Mouse (Mus musculus) C2C12 (cell line): ENCODE data around the gene Zfyve21.

Experiments
- CTCF ChIP-seq: IDR thresholded peaks from one replicate; pipeline ENCODE4 v1.5.1; 2011; ENCODE audit not compliant: control insufficient read depth, insufficient read depth, insufficient read length
- FOSL1 ChIP-seq: IDR thresholded peaks from one replicate; pipeline ENCODE4 v1.8.0; 2011; ENCODE audit warnings: mild to moderate bottlenecking, low read length; ENCODE audit not compliant: poor library complexity, insufficient read depth, severe bottlenecking
- MAX ChIP-seq: IDR thresholded peaks from one replicate; pipeline ENCODE4 v1.6.1; 2011; ENCODE audit warnings: mild to moderate bottlenecking, control low read depth

GRCm38 (mm10) chr12:111833457-111833856 lies 19.5 kb downstream of the Zfyve21 start:
- TF ChIP-seq CTCF = no peak
- no peak for TF ChIP-seq MAX
- no peak for TF ChIP-seq FOSL1
